Mouse (Mus musculus) liver, embryonic 14.5 days (tissue): ENCODE measurements around the gene Wdr76.
"Not testable (repeated sequence)": the region's sequence is repeated elsewhere in the genome, so short reads cannot be mapped to it uniquely, and the experiment has no call there.

Source experiments
- CTCF ChIP-seq: IDR thresholded peaks from 2 replicates; pipeline ENCODE4 v1.5.1; 2016; ENCODE audit warnings: antibody characterized with exemption, low read depth, control low read depth
- EP300 ChIP-seq: IDR thresholded peaks from 2 replicates; pipeline ENCODE4 v1.6.1; 2016; ENCODE audit warnings: antibody characterized with exemption, low read depth

DNA sequence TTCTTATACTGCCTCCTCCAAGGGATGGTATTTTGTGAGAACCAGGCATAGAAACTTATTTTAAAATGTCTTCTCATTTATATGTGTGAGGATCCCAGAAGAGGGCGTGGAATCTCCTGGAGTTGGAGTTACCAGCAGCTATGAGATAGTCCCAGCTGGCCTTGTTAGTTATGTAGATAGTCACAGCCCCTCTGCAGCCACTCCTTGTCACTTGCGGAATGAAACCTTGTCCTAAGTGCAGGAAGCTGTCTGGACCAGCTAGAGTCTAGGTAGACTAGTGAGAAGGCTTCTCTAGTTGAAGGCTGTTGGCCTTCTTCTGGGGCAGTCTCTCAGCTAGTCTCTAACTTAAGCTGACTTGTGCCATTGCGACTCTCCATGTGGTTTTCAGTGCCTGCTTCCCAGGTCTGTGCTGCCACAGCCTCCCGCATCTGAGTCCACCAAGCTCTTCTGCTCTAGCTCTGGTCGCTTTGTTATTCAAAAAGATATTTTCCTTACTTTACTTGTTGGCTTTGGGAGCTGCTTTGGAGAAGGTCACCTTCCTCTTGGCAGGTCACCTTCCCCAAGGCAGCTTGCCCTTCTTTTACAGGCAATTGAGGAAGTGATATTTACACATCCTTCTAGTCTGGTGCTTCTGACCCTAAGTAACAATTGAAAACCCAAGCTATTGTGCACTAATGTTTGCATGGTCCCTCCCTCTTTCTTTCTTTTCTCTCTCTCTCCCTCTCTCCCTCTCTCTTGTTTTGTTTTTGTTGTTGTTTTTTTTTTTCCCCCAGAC, 6.7 kb downstream of the Wdr76 start:
- not testable (repeated sequence) for TF ChIP-seq CTCF, EP300
